8 mouse cellular contexts compared by ENCODE assay signal in genomic region chr5:32137106-32137522, GRCm38 (mm10). TPM values are rescaled to one million over a fixed set of nuclear protein-coding genes. Genes with fewer than 3 reads are reported as not detected.
A peak's percentile ranks its signal among the peaks of the same experiment; 100 is the strongest.
DNase-seq lines count a peak whose midpoint lies in the region; ATAC-seq and TF ChIP-seq lines count a peak whose summit lies in the region.

No protein-coding gene starts in this region.

- WGBS in forebrain, embryonic 14.5 days = 2% methylated on average over 12 of the region's 12 CpGs
- WGBS in intestine, postnatal 0 days = under 1% methylated on average over 12 of the region's 12 CpGs
- 0% methylated on average over 12 of the region's 12 CpGs for WGBS in lung, embryonic 15.5 days
- WGBS in stomach, postnatal 0 days = under 1% methylated on average over 12 of the region's 12 CpGs

- peak overlapping the region; percentile 32; the same call in 1 of the 2 replicates for H3K4me3 ChIP-seq in testis, adult 2 months (ENCODE audit: control insufficient read depth, low read depth, low read length)
- H3K4me3 ChIP-seq in forebrain, embryonic 14.5 days (ENCODE audit: low read depth, low read length) = peak overlapping the region; percentile 53
- peak overlapping the region; percentile 73 for H3K4me3 ChIP-seq in intestine, postnatal 0 days (ENCODE audit: low read depth, low read length)
- H3K4me3 ChIP-seq in lung, embryonic 15.5 days = peak overlapping the region; percentile 63
- H3K4me3 ChIP-seq in stomach, postnatal 0 days (ENCODE audit: low read depth, low read length) = peak overlapping the region; percentile 95

- no peak for ATAC-seq in forebrain, embryonic 14.5 days
- no peak for ATAC-seq in intestine, postnatal 0 days
- no peak for ATAC-seq in lung, embryonic 15.5 days (ENCODE audit: borderline replicate concordance, extremely low read depth, low FRiP score, low TSS enrichment)
- ATAC-seq in stomach, postnatal 0 days (ENCODE audit: low FRiP score, low TSS enrichment) = no peak

- no peak for TF ChIP-seq CTCF in testis, adult 2 months (IDR thresholded peaks at IDR 0.05; ENCODE audit: control insufficient read depth, insufficient read depth, insufficient replicate concordance, low read depth, low read length)
- TF ChIP-seq CTCF in intestine, postnatal 0 days (IDR thresholded peaks at IDR 0.05; ENCODE audit: low read depth) = no peak
- TF ChIP-seq CTCF in stomach, postnatal 0 days (IDR thresholded peaks at IDR 0.05; ENCODE audit: low read depth) = no peak

- H3K36me3 ChIP-seq in testis, adult 2 months (ENCODE audit: control insufficient read depth, insufficient read depth, low read length) = no peaks in the 10 kb centered on the region
- no peaks in the 10 kb centered on the region for H3K36me3 ChIP-seq in forebrain, embryonic 14.5 days (ENCODE audit: control insufficient read depth, insufficient read depth, low read length)
- H3K36me3 ChIP-seq in intestine, postnatal 0 days (ENCODE audit: control insufficient read depth, insufficient read depth) = 0 out of 2 replicates have a peak, but pooled peaks cover under 1% of the 10 kb centered on the region
- no peaks in the 10 kb centered on the region for H3K36me3 ChIP-seq in lung, embryonic 15.5 days
- H3K36me3 ChIP-seq in stomach, postnatal 0 days (ENCODE audit: control insufficient read depth, insufficient read depth, low read length) = no peaks in the 10 kb centered on the region; the same call in 1 of the 2 replicates

- H3K9me3 ChIP-seq in forebrain, embryonic 14.5 days (replicated peaks; ENCODE audit: control insufficient read depth, low read length) = no peaks in the 10 kb centered on the region
- H3K9me3 ChIP-seq in intestine, postnatal 0 days (ENCODE audit: control insufficient read depth) = no peaks in the 10 kb centered on the region
- no peaks in the 10 kb centered on the region for H3K9me3 ChIP-seq in lung, embryonic 15.5 days
- H3K9me3 ChIP-seq in stomach, postnatal 0 days (ENCODE audit: control insufficient read depth, low read length) = no peaks in the 10 kb centered on the region

- DNase-seq in testis, postnatal 14 days (ENCODE audit: low spot score) = no peak
- peak; percentile 31 for DNase-seq in forebrain, embryonic 14.5 days (ENCODE audit: low spot score)
- DNase-seq in stomach, postnatal 0 days (ENCODE audit: low spot score) = peak; percentile 78
- DNase-seq in spleen, adult 12 weeks (ENCODE audit: low spot score) = no peak
- DNase-seq in left cerebral cortex, adult 8-10 months (ENCODE audit: low spot score in 2 of 2) = no peak

- peaks cover 16% of the 10 kb centered on the region for H3K4me1 ChIP-seq in testis, adult 2 months (ENCODE audit: control insufficient read depth, insufficient read depth, low read length)
- H3K4me1 ChIP-seq in forebrain, embryonic 14.5 days (ENCODE audit: control insufficient read depth, insufficient read depth, low read length) = peaks cover 13% of the 10 kb centered on the region
- H3K4me1 ChIP-seq in intestine, postnatal 0 days (replicated peaks; ENCODE audit: control insufficient read depth, insufficient read depth, low read length) = peaks cover 5% of the 10 kb centered on the region
- H3K4me1 ChIP-seq in lung, embryonic 15.5 days = peaks cover 49% of the 10 kb centered on the region
- H3K4me1 ChIP-seq in stomach, postnatal 0 days (replicated peaks; ENCODE audit: control insufficient read depth, insufficient read depth) = peaks cover 8% of the 10 kb centered on the region

- TF ChIP-seq EP300 in stomach, postnatal 0 days (optimal IDR thresholded peaks at IDR 0.05) = no peak

- peak overlapping the region; percentile 95 for H3K4me2 ChIP-seq in forebrain, embryonic 14.5 days (ENCODE audit: low read length)
- H3K4me2 ChIP-seq in intestine, postnatal 0 days (replicated peaks; ENCODE audit: low read depth) = peak overlapping the region; percentile 86
- peak overlapping the region; percentile 92 for H3K4me2 ChIP-seq in lung, embryonic 15.5 days
- H3K4me2 ChIP-seq in stomach, postnatal 0 days (replicated peaks; ENCODE audit: low read depth) = peak overlapping the region; percentile 79

- H3K27ac ChIP-seq in testis, adult 2 months (ENCODE audit: control insufficient read depth, insufficient read depth, low read depth, low read length) = no peak overlapping the region
- H3K27ac ChIP-seq in forebrain, embryonic 14.5 days (ENCODE audit: low read depth, low read length) = no peak overlapping the region
- peak overlapping the region; percentile 97 for H3K27ac ChIP-seq in intestine, postnatal 0 days (ENCODE audit: low read depth, low read length)
- H3K27ac ChIP-seq in lung, embryonic 15.5 days = peak overlapping the region; percentile 99
- H3K27ac ChIP-seq in stomach, postnatal 0 days (replicated peaks) = peak overlapping the region; percentile 100

- TF ChIP-seq POLR2A in testis, adult 2 months (IDR thresholded peaks at IDR 0.05; ENCODE audit: control insufficient read depth, low read depth, low read length) = no peak

- H3K9ac ChIP-seq in forebrain, embryonic 14.5 days (ENCODE audit: low read length) = peak overlapping the region; percentile 57; the same call in 1 of the 2 replicates
- H3K9ac ChIP-seq in intestine, postnatal 0 days (ENCODE audit: low read depth, low read length) = peak overlapping the region; percentile 92
- H3K9ac ChIP-seq in lung, embryonic 15.5 days = peak overlapping the region; percentile 67
- H3K9ac ChIP-seq in stomach, postnatal 0 days (ENCODE audit: low read length) = peak overlapping the region; percentile 99

- H3K27me3 ChIP-seq in testis, adult 2 months (ENCODE audit: control insufficient read depth, insufficient read depth, low read length) = no peaks in the 10 kb centered on the region
- H3K27me3 ChIP-seq in forebrain, embryonic 14.5 days (replicated peaks; ENCODE audit: control insufficient read depth, insufficient read depth, low read length) = peaks cover 42% of the 10 kb centered on the region
- H3K27me3 ChIP-seq in intestine, postnatal 0 days (replicated peaks; ENCODE audit: control insufficient read depth, insufficient read depth, low read length) = no peaks in the 10 kb centered on the region
- H3K27me3 ChIP-seq in lung, embryonic 15.5 days = no peaks in the 10 kb centered on the region
- H3K27me3 ChIP-seq in stomach, postnatal 0 days (ENCODE audit: control insufficient read depth, insufficient read depth, low read length) = no peaks in the 10 kb centered on the region

RNA-seq across cellular contexts. Expression of gene Fosl2, which starts 1.5 kb away (rescaled TPM):
- polyA plus RNA-seq in testis, adult 2 months (2012; rRNA removed) = 1.4 and 1.6 TPM in 2 replicates
- 1.8 and 2.7 TPM in 2 replicates for polyA plus RNA-seq in forebrain, embryonic 14.5 days (2014; fragmentation: Nextera tagmentation; extraction: Ambion mirVana)
- 5.8 and 5.9 TPM in 2 replicates for polyA plus RNA-seq in intestine, postnatal 0 days (2015; fragmentation: Nextera tagmentation; extraction: Ambion mirVana)
- 3.3 and 3.6 TPM in 2 replicates for polyA plus RNA-seq in lung, embryonic 15.5 days (2015; fragmentation: Nextera tagmentation; extraction: Ambion mirVana)
- 10.5 and 11.7 TPM in 2 replicates for polyA plus RNA-seq in stomach, postnatal 0 days (2015; fragmentation: Nextera tagmentation; extraction: Ambion mirVana)
- 10 to 100 TPM; 25.9 to 30.3 (median 28.4) TPM for total RNA-seq in left cerebral cortex, adult 8-10 months (2022)

Comparison
In these comparisons a context has a peak if more than half of its experiments do, and no peak if none do; other contexts are left out.
1. H3K27ac ChIP-seq: peak in intestine, postnatal 0 days (single experiment), lung, embryonic 15.5 days (single experiment) and stomach, postnatal 0 days (single experiment); none in testis, adult 2 months (single experiment) and forebrain, embryonic 14.5 days (single experiment).
2. H3K4me3 ChIP-seq: peak in every context shown above with its lines; median percentile 95 in stomach, postnatal 0 days; 73 in intestine, postnatal 0 days; 63 in lung, embryonic 15.5 days; 53 in forebrain, embryonic 14.5 days; 32 in testis, adult 2 months.
3. DNase-seq: peak in forebrain, embryonic 14.5 days (single experiment) and stomach, postnatal 0 days (single experiment); none in testis, postnatal 14 days (single experiment), spleen, adult 12 weeks (single experiment) and left cerebral cortex, adult 8-10 months (0 of 2).
4. Peak in every context shown above with its lines, with median percentiles within 50 percentile points of each other: H3K4me2 ChIP-seq and H3K9ac ChIP-seq.